Mouse (Mus musculus) heart, embryonic 12.5 days (tissue): ENCODE data around the gene Man1a. TPM values are rescaled to one million over a fixed set of nuclear protein-coding genes. Genes with fewer than 3 reads are reported as not detected.

Source experiments
- ATAC-seq: fragments of 200-750 bp; cut with Nextera tagmentation; 2 replicates; pipeline ENCODE4 v1.8.0; 2017; ENCODE audit warnings: moderate TSS enrichment, moderate library complexity; ENCODE audit not compliant: insufficient number of reproducible peaks, low FRiP score
- H3K27ac ChIP-seq: fragments of 300-500 bp; sonication (generic); 2 replicates; pipeline ENCODE4 v1.5.1; 2016; ENCODE audit warnings: mild to moderate bottlenecking, moderate library complexity; ENCODE audit not compliant: poor library complexity, severe bottlenecking
- H3K27me3 ChIP-seq: fragments of 300-500 bp; sonication (generic); replicated peaks from 2 replicates; pipeline ENCODE4 v1.6.1; 2016; ENCODE audit warnings: mild to moderate bottlenecking, moderate library complexity
- H3K36me3 ChIP-seq: fragments of 300-500 bp; sonication (generic); 2 replicates; pipeline ENCODE4 v1.6.1; 2016; ENCODE audit warnings: mild to moderate bottlenecking, moderate library complexity
- H3K4me1 ChIP-seq: fragments of 300-500 bp; sonication (generic); replicated peaks from 2 replicates; pipeline ENCODE4 v1.6.1; 2016; ENCODE audit warnings: mild to moderate bottlenecking
- H3K4me2 ChIP-seq: fragments of 300-500 bp; sonication (generic); 2 replicates; pipeline ENCODE4 v1.6.1; 2016; ENCODE audit warnings: mild to moderate bottlenecking, moderate library complexity
- H3K4me3 ChIP-seq: fragments of 300-500 bp; sonication (generic); 2 replicates; pipeline ENCODE4 v1.5.1; 2016; ENCODE audit warnings: mild to moderate bottlenecking
- H3K9ac ChIP-seq: fragments of 300-500 bp; sonication (generic); 2 replicates; pipeline ENCODE4 v1.6.1; 2016; ENCODE audit warnings: mild to moderate bottlenecking, moderate library complexity
- H3K9me3 ChIP-seq: fragments of 300-500 bp; sonication (generic); replicated peaks from 2 replicates; pipeline ENCODE4 v1.6.1; 2016; ENCODE audit warnings: mild to moderate bottlenecking, moderate library complexity
- WGBS: fragments of 180-500 bp; shearing (Covaris S2); methylation state at CpG from one replicate; pipeline ENCODE4 v1.1.7; 2016; 5-methylcytosine and 5-hydroxymethylcytosine counted together
- polyA plus RNA-seq: library from polyadenylated mRNA; unstranded; fragments of >200 nt; fragmentation: Nextera tagmentation; extraction: Ambion mirVana; gene quantifications from 2 replicates; pipeline ENCODE4 v1.2.1, GENCODE M21; 2016

The Man1a gene
- 9.4 and 10.6 TPM in 2 replicates for polyA plus RNA-seq

GRCm38 (mm10) chr10:54076420-54076819 lies at the start of gene Man1a:
Gene Man1a, minus strand, starts transcription at chr10:54076609.
- peaks cover 24% of the 10 kb centered on the region for H3K4me1 ChIP-seq
- 5% methylated on average over 4 of the region's 4 CpGs for whole genome bisulfite sequencing
- no peaks in the 10 kb centered on the region for H3K36me3 ChIP-seq
- H3K27me3 ChIP-seq = no peaks in the 10 kb centered on the region
- peak within 1 kb of the TSS; percentile 84 for H3K9ac ChIP-seq
- no peaks in the 10 kb centered on the region for H3K9me3 ChIP-seq
- no peak for ATAC-seq
- H3K27ac ChIP-seq = peak within 1 kb of the TSS; percentile 12; the same call in 1 of the 2 replicates
- peak within 1 kb of the TSS; percentile 96 for H3K4me2 ChIP-seq
- peak within 1 kb of the TSS; percentile 92 for H3K4me3 ChIP-seq

- Histone ChIP-seq H3K36me3 (no peaks in the 10 kb centered on the region), H3K4me1 (peaks cover 16% of the 10 kb centered on the region), H3K27ac (no peak overlapping the region), H3K9ac (no peak overlapping the region), H3K4me2 (no peak overlapping the region), H3K9me3 (no peaks in the 10 kb centered on the region), H3K27me3 (no peaks in the 10 kb centered on the region), H3K4me3 (no peak overlapping the region)
- ATAC-seq = no peak
- 91% methylated on average over 4 of the region's 4 CpGs for WGBS
These were observed 45.4 kb upstream of the Man1a start for GRCm38 (mm10) chr10:54121816-54122215.

GRCm38 (mm10) chr10:54120375-54120774 lies 44.0 kb upstream of the Man1a start:
- peaks cover 16% of the 10 kb centered on the region for H3K4me1 ChIP-seq
- H3K9me3 ChIP-seq = no peaks in the 10 kb centered on the region
- no peaks in the 10 kb centered on the region for H3K36me3 ChIP-seq
- ATAC-seq = no peak
- WGBS = 41% methylated on average over 2 of the region's 2 CpGs
- H3K4me3 ChIP-seq = no peak overlapping the region
- H3K27ac ChIP-seq = no peak overlapping the region
- no peak overlapping the region for H3K9ac ChIP-seq
- H3K4me2 ChIP-seq = no peak overlapping the region
- H3K27me3 ChIP-seq = no peaks in the 10 kb centered on the region

- no peaks in the 10 kb centered on the region for H3K36me3 ChIP-seq
- no peak overlapping the region for H3K27ac ChIP-seq
- ATAC-seq = no peak
- 82% methylated on average over 2 of the region's 2 CpGs for WGBS
- no peak overlapping the region for H3K9ac ChIP-seq
- H3K27me3 ChIP-seq = no peaks in the 10 kb centered on the region
- H3K9me3 ChIP-seq = no peaks in the 10 kb centered on the region
- H3K4me3 ChIP-seq = no peak overlapping the region
- H3K4me2 ChIP-seq = no peak overlapping the region
- H3K4me1 ChIP-seq = peaks cover 16% of the 10 kb centered on the region
These were observed 42.9 kb upstream of the Man1a start for GRCm38 (mm10) chr10:54119303-54119702.

- 18% methylated on average over 4 of the region's 4 CpGs for WGBS
These were observed 42.0 kb upstream of the Man1a start for GRCm38 (mm10) chr10:54118223-54118912.

GRCm38 (mm10) chr10:54117763-54118162 lies 41.4 kb upstream of the Man1a start:
- 28% methylated on average over 4 of the region's 4 CpGs for WGBS
- Histone ChIP-seq H3K4me1 (peaks cover 18% of the 10 kb centered on the region), H3K9ac (no peak overlapping the region), H3K9me3 (no peaks in the 10 kb centered on the region), H3K4me3 (no peak overlapping the region), H3K36me3 (no peaks in the 10 kb centered on the region), H3K4me2 (no peak overlapping the region), H3K27ac (peak overlapping the region; percentile 68; the same call in 1 of the 2 replicates), H3K27me3 (no peaks in the 10 kb centered on the region)
- peak; percentile 86 for ATAC-seq

More at GRCm38 (mm10) chr10:54118223-54118912, 42.0 kb upstream of the Man1a start:
- no peak for ATAC-seq
- Histone ChIP-seq H3K27me3 (no peaks in the 10 kb centered on the region), H3K9ac (no peak overlapping the region), H3K9me3 (no peaks in the 10 kb centered on the region), H3K4me3 (no peak overlapping the region), H3K36me3 (no peaks in the 10 kb centered on the region), H3K4me1 (peaks cover 16% of the 10 kb centered on the region), H3K4me2 (no peak overlapping the region), H3K27ac (peak overlapping the region; percentile 68; the same call in 1 of the 2 replicates)

- no peak overlapping the region for H3K27ac ChIP-seq
- H3K9ac ChIP-seq = no peak overlapping the region
- H3K4me3 ChIP-seq = no peak overlapping the region
- WGBS = 74% methylated on average over 4 of the region's 4 CpGs
- H3K4me2 ChIP-seq = no peak overlapping the region
- H3K36me3 ChIP-seq = no peaks in the 10 kb centered on the region
- 0 out of 2 replicates have a peak, but pooled peaks cover 3% of the 10 kb centered on the region for H3K4me1 ChIP-seq
- H3K9me3 ChIP-seq = no peaks in the 10 kb centered on the region
- no peak for ATAC-seq
- H3K27me3 ChIP-seq = no peaks in the 10 kb centered on the region
These were observed 27.3 kb upstream of the Man1a start for GRCm38 (mm10) chr10:54103671-54104070.

GRCm38 (mm10) chr10:54092081-54092480 lies 15.7 kb upstream of the Man1a start:
- no peaks in the 10 kb centered on the region for H3K9me3 ChIP-seq
- no peak overlapping the region for H3K4me3 ChIP-seq
- no peaks in the 10 kb centered on the region for H3K27me3 ChIP-seq
- no peak overlapping the region for H3K4me2 ChIP-seq
- no peak for ATAC-seq
- no peaks in the 10 kb centered on the region for H3K4me1 ChIP-seq
- H3K36me3 ChIP-seq = no peaks in the 10 kb centered on the region
- no peak overlapping the region for H3K27ac ChIP-seq
- no peak overlapping the region for H3K9ac ChIP-seq

GRCm38 (mm10) chr10:54089923-54090322 lies 13.5 kb upstream of the Man1a start:
- Histone ChIP-seq H3K9ac (no peak overlapping the region), H3K36me3 (no peaks in the 10 kb centered on the region), H3K4me3 (no peak overlapping the region), H3K27me3 (no peaks in the 10 kb centered on the region), H3K4me1 (no peaks in the 10 kb centered on the region), H3K4me2 (no peak overlapping the region), H3K27ac (no peak overlapping the region), H3K9me3 (no peaks in the 10 kb centered on the region)
- WGBS = 77% methylated on average over 6 of the region's 6 CpGs
- no peak for ATAC-seq

- Histone ChIP-seq H3K4me3 (no peak overlapping the region), H3K27ac (no peak overlapping the region), H3K36me3 (no peaks in the 10 kb centered on the region), H3K9ac (no peak overlapping the region), H3K27me3 (no peaks in the 10 kb centered on the region), H3K9me3 (no peaks in the 10 kb centered on the region), H3K4me1 (no peaks in the 10 kb centered on the region), H3K4me2 (no peak overlapping the region)
- 77% methylated on average over 3 of the region's 3 CpGs for WGBS
- no peak for ATAC-seq
These were observed 10.9 kb upstream of the Man1a start for GRCm38 (mm10) chr10:54087346-54087745.

- H3K9me3 ChIP-seq = no peaks in the 10 kb centered on the region
- H3K4me1 ChIP-seq = no peaks in the 10 kb centered on the region
- no peak overlapping the region for H3K4me3 ChIP-seq
- no peak overlapping the region for H3K27ac ChIP-seq
- no peaks in the 10 kb centered on the region for H3K36me3 ChIP-seq
- no peak for ATAC-seq
- no peak overlapping the region for H3K9ac ChIP-seq
- H3K27me3 ChIP-seq = no peaks in the 10 kb centered on the region
- no peak overlapping the region for H3K4me2 ChIP-seq
- 72% methylated on average over 2 of the region's 2 CpGs for WGBS
These were observed 8.7 kb upstream of the Man1a start for GRCm38 (mm10) chr10:54085073-54085472.

GRCm38 (mm10) chr10:54077005-54077404 lies 596 bp upstream of the Man1a start:
- H3K4me2 ChIP-seq = peak overlapping the region; percentile 96; the same call in 1 of the 2 replicates
- ATAC-seq = no peak
- WGBS = 54% methylated on average over 3 of the region's 3 CpGs
- no peak overlapping the region for H3K27ac ChIP-seq
- no peaks in the 10 kb centered on the region for H3K27me3 ChIP-seq
- H3K9ac ChIP-seq = no peak overlapping the region
- no peak overlapping the region for H3K4me3 ChIP-seq
- no peaks in the 10 kb centered on the region for H3K9me3 ChIP-seq
- no peaks in the 10 kb centered on the region for H3K36me3 ChIP-seq
- peaks cover 24% of the 10 kb centered on the region for H3K4me1 ChIP-seq
